Mouse (Mus musculus) intestine, embryonic 14.5 days (tissue): ENCODE measurements around the gene Olfr1442. TPM values are rescaled to one million over a fixed set of nuclear protein-coding genes. Genes with fewer than 3 reads are reported as not detected.
"Not testable (repeated sequence)": the region's sequence is repeated elsewhere in the genome, so short reads cannot be mapped to it uniquely, and the experiment has no call there.

Source experiments
- ATAC-seq: fragments of 200-750 bp; cut with Nextera tagmentation; replicated peaks from 2 replicates; pipeline ENCODE4 v1.8.0; 2017; ENCODE audit warnings: low read depth, moderate number of reproducible peaks, moderate TSS enrichment, moderate library complexity; ENCODE audit not compliant: low FRiP score, low TSS enrichment
- DNase-seq: peaks from one replicate; pipeline ENCODE4 v3.0.0-alpha.2; 2018; ENCODE audit warnings: low spot score
- H3K27ac ChIP-seq: fragments of 300-500 bp; sonication (generic); 2 replicates; pipeline ENCODE4 v1.5.1; 2014; ENCODE audit warnings: low read depth, mild to moderate bottlenecking, control low read depth
- H3K27me3 ChIP-seq: fragments of 300-500 bp; sonication (generic); replicated peaks from 2 replicates; pipeline ENCODE4 v1.6.1; 2014; ENCODE audit warnings: low read length, control low read depth; ENCODE audit not compliant: control insufficient read depth, insufficient read depth
- H3K36me3 ChIP-seq: fragments of 300-500 bp; sonication (generic); 2 replicates; pipeline ENCODE4 v1.6.1; 2014; ENCODE audit warnings: low read length, control low read depth; ENCODE audit not compliant: control insufficient read depth, insufficient read depth
- H3K4me1 ChIP-seq: fragments of 300-500 bp; sonication (generic); replicated peaks from 2 replicates; pipeline ENCODE4 v1.6.1; 2014; ENCODE audit warnings: low read length, control low read depth, mixed read lengths; ENCODE audit not compliant: control insufficient read depth, insufficient read depth
- H3K4me2 ChIP-seq: fragments of 300-500 bp; sonication (generic); 2 replicates; pipeline ENCODE4 v1.6.1; 2014; ENCODE audit warnings: low read length
- H3K4me3 ChIP-seq: fragments of 300-500 bp; sonication (generic); 2 replicates; pipeline ENCODE4 v1.5.1; 2014; ENCODE audit warnings: low read depth, low read length, control low read depth, mixed read lengths
- H3K9ac ChIP-seq: fragments of 300-500 bp; sonication (generic); 2 replicates; pipeline ENCODE4 v1.6.1; 2014; ENCODE audit warnings: mild to moderate bottlenecking, low read length
- H3K9me3 ChIP-seq: fragments of 300-500 bp; sonication (generic); 2 replicates; pipeline ENCODE4 v1.6.1; 2016; ENCODE audit warnings: low read length, control low read depth; ENCODE audit not compliant: control insufficient read depth
- WGBS: fragments of 180-500 bp; shearing (Covaris S2); extraction: QIAGEN DNeasy Blood & Tissue Kit; methylation state at CpG from one replicate; pipeline ENCODE4 v1.1.7; 2014; 5-methylcytosine and 5-hydroxymethylcytosine counted together
- polyA plus RNA-seq: library from polyadenylated mRNA; unstranded; fragments of >200 nt; fragmentation: Nextera tagmentation; extraction: Ambion mirVana; gene quantifications from 2 replicates; pipeline ENCODE4 v1.2.1, GENCODE M21; 2014

The Olfr1442 gene
- polyA plus RNA-seq, 1 experiment from 2014 or later, result not detected

DNA sequence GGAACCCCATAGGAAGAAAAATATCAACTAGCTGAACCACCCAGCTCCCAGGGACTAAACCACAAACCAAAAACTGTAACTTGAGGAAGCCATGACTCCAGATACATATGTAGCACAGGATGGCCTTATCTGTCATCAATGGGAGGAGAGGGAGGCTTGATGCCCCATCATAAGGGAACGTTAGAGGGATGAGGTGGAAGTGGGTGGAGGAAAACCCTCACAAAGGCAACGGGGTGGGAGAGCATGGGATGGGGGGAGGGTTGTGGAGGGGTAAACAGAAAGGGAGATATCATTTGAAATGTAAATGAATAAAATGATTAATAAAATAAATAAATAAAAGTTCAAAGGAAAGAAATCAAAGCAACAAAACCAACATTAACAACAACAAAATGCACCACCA lies 50.2 kb downstream of the Olfr1442 start:
- H3K9me3 ChIP-seq, result no peaks in the 10 kb centered on the region
- no peak overlapping the region for H3K4me3 ChIP-seq
- no peak overlapping the region for H3K9ac ChIP-seq
- H3K4me1 ChIP-seq, result no peaks in the 10 kb centered on the region
- H3K36me3 ChIP-seq, result no peaks in the 10 kb centered on the region
- H3K27me3 ChIP-seq, result no peaks in the 10 kb centered on the region
- WGBS, result 60% methylated on average over 2 of the region's 2 CpGs
- no peak for DNase-seq
- no peak overlapping the region for H3K27ac ChIP-seq
- no peak overlapping the region for H3K4me2 ChIP-seq
- ATAC-seq, result no peak

DNA sequence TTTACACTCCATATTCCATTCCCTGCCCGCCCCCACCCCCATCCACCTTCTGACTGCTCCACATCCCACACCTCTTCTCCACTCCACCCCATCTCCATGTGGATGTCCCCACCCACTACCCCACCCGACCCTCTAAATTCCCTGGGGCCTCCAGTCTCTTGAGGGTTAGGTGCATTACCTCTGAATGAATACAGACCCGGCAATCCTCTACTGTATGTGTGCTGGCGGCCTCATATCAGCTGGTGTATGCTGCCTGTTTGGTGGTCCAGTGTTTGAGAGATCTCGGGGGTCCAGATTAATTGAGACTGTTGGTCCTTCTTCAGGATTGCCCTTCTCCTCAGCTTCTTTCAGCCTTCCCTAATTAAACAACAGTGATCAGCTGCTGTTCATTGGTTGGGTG lies 50.7 kb downstream of the Olfr1442 start:
- H3K36me3 ChIP-seq, H3K4me2 ChIP-seq, H3K27ac ChIP-seq, H3K9me3 ChIP-seq, H3K4me3 ChIP-seq, DNase-seq, H3K9ac ChIP-seq, ATAC-seq, H3K4me1 ChIP-seq, H3K27me3 ChIP-seq: not testable (repeated sequence)
- WGBS, result 86% methylated on average over 5 of the region's 5 CpGs

DNA sequence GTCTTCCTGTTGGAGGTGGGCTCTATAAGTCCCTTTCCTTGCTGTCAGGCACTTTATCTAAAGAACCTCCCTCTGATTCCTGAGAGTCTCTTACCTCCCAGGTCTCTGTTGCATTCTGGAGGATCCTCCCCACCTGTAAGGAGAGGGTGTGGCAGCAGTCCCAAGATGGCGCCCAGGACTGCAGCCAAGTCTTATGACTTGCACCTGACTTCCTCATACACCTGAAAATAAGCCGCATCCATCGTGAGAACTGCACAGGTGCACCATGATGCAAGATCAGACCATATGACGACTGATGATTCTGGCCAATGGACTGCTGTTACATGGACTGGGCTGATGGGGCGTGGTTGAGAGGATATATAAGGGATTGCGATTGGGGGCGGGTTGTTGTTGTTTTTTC lies 51.4 kb downstream of the Olfr1442 start:
- H3K4me3 ChIP-seq, DNase-seq, H3K36me3 ChIP-seq, H3K27ac ChIP-seq, H3K9ac ChIP-seq, H3K27me3 ChIP-seq, H3K4me1 ChIP-seq, ATAC-seq, H3K4me2 ChIP-seq, H3K9me3 ChIP-seq: not testable (repeated sequence)
- WGBS, result 85% methylated on average over 7 of the region's 7 CpGs

GRCm38 (mm10) chr19:12722308-12722707 lies 52.1 kb downstream of the Olfr1442 start:
- H3K27ac ChIP-seq, result no peak overlapping the region
- ATAC-seq, result no peak
- no peaks in the 10 kb centered on the region for H3K9me3 ChIP-seq
- DNase-seq, result no peak
- no peak overlapping the region for H3K9ac ChIP-seq
- 57% methylated on average over 2 of the region's 3 CpGs for WGBS
- no peak overlapping the region for H3K4me2 ChIP-seq
- H3K27me3 ChIP-seq, result no peaks in the 10 kb centered on the region
- H3K4me1 ChIP-seq, result no peaks in the 10 kb centered on the region
- H3K4me3 ChIP-seq, result no peak overlapping the region
- no peaks in the 10 kb centered on the region for H3K36me3 ChIP-seq

DNA sequence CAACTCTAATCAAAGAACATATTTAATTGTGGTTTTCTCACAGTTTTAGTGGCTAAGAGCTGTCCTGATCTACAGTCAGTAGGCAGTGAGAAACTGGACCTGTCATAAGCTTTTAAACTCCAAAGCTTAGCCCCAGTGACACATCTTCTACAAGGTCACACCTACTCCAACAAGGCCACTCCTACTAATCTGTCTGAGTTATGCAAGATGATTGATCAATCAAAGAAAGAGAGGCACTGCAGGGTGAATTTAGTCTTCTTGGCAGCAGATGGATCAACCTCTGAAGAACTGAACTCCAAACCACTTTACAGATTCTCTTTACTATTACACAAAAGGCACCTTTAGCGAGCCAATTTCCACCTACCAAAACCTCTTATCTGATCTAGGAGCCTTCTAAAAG lies 55.6 kb downstream of the Olfr1442 start:
- H3K4me2 ChIP-seq, result no peak overlapping the region
- H3K9me3 ChIP-seq, result no peaks in the 10 kb centered on the region
- H3K9ac ChIP-seq, result no peak overlapping the region
- H3K4me3 ChIP-seq, result no peak overlapping the region
- no peaks in the 10 kb centered on the region for H3K4me1 ChIP-seq
- no peak overlapping the region for H3K27ac ChIP-seq
- no peaks in the 10 kb centered on the region for H3K27me3 ChIP-seq
- WGBS, result 77% methylated on average over 1 of the region's 1 CpGs
- DNase-seq (no peak), ATAC-seq (no peak)
- H3K36me3 ChIP-seq, result no peaks in the 10 kb centered on the region

Other genes starting within 250 kb of the Olfr1442 start
- not detected in 2 replicates for gene Pfpl, start 242.5 kb upstream of the Olfr1442 start, polyA plus RNA-seq
- 0.97 and 1.1 TPM in 2 replicates for gene Mpeg1, start 209.7 kb upstream of the Olfr1442 start, polyA plus RNA-seq
- gene Dtx4, start 169.0 kb upstream of the Olfr1442 start, polyA plus RNA-seq, result 27.4 and 28.8 TPM in 2 replicates
- gene Fam111a, start 124.7 kb upstream of the Olfr1442 start, polyA plus RNA-seq, result 19.9 and 23.0 TPM in 2 replicates
- gene Gm4952, start 70.5 kb upstream of the Olfr1442 start, polyA plus RNA-seq, result not detected in 2 replicates
- gene Glyat, start 37.1 kb upstream of the Olfr1442 start, polyA plus RNA-seq, result not detected in 2 replicates
- gene Olfr1443, start 7.7 kb downstream of the Olfr1442 start, polyA plus RNA-seq, result not detected in 2 replicates
- gene Keg1, start 25.3 kb downstream of the Olfr1442 start, polyA plus RNA-seq, result 0.32 and 0.43 TPM in 2 replicates
- gene Cntf, start 95.2 kb downstream of the Olfr1442 start, polyA plus RNA-seq, result 0.77 TPM in 1 of 2 replicates, not detected in the other
- 9.1 and 10.4 TPM in 2 replicates for gene Zfp91, start 125.7 kb downstream of the Olfr1442 start, polyA plus RNA-seq
- gene Lpxn, start 125.8 kb downstream of the Olfr1442 start, polyA plus RNA-seq, result 2.3 TPM in 2 replicates
- not detected in 2 replicates for gene Gm5244, start 176.2 kb downstream of the Olfr1442 start, polyA plus RNA-seq
- not detected in 2 replicates for gene Olfr1444, start 186.8 kb downstream of the Olfr1442 start, polyA plus RNA-seq
- gene Olfr1445, start 213.4 kb downstream of the Olfr1442 start, polyA plus RNA-seq, result not detected in 2 replicates
- not detected in 2 replicates for gene Olfr1446, start 223.1 kb downstream of the Olfr1442 start, polyA plus RNA-seq
- gene Olfr1447, start 233.3 kb downstream of the Olfr1442 start, polyA plus RNA-seq, result not detected in 2 replicates